Mouse (Mus musculus) forelimb bud, embryonic 11.5 days (tissue): ENCODE measurements around the gene Pth2.

Experiments used
- DNase-seq: peaks from one replicate; pipeline ENCODE4 v3.0.0-alpha.2; 2012; ENCODE audit warnings: low read depth, low spot score

The Pth2 gene

GRCm38 (mm10) chr7:45153586-45153985 lies 27.2 kb upstream of the Pth2 start:
- no peak for DNase-seq

GRCm38 (mm10) chr7:45154096-45154992 lies 26.5 kb upstream of the Pth2 start, which contains the start of the genes Pih1d1 and Aldh16a1:
TSS of gene Pih1d1 (plus strand) at chr7:45154303.
TSS of gene Aldh16a1 (minus strand) at chr7:45154584.
- peak; percentile 91 for DNase-seq

- no peak for DNase-seq
These were observed 25.7 kb upstream of the Pth2 start for GRCm38 (mm10) chr7:45154993-45155514.

DNA sequence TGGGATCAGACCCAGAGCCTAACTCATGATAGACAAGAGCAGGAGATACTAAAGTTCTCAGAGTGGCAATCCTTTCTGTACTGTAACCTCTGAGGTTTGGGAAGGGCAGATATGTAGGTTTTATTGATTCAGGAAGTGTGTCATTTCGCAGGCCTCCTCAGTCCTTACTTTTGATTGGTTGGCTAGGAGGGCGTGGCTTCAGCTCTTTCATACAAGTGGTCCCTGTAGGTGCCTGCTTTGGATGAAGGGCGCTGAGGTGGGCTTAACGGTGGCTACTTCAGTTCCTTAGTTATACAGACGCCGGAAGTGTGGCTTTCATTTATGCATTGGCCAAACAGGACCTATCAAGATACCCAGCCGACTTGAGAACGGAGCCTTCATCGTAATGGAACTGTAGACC lies 25.2 kb upstream of the Pth2 start:
- no peak for DNase-seq

- no peak for DNase-seq
These were observed 24.6 kb upstream of the Pth2 start for GRCm38 (mm10) chr7:45156206-45156605.

DNA sequence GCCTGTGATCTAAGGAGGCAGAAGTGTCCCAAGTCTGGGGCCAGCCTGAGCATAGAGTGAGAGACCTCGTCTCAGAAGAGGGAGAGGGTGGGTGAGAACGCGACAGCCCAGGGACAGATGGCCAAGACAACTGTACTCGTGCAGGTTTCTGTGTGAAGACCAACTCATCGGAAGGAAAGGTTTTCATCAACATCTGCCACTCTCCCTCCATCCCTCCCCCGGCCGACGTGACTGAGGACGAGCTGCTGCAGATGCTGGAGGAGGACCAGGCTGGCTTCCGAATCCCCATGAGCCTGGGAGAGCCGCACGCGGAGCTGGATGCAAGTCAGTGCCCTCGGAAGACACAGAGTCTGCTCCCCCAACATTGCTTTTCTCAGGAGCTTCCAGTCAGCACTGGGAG lies 23.3 kb upstream of the Pth2 start:
- no peak for DNase-seq

- no peak for DNase-seq
These were observed 21.8 kb upstream of the Pth2 start for GRCm38 (mm10) chr7:45158991-45159390.

GRCm38 (mm10) chr7:45160316-45160800 lies 20.4 kb upstream of the Pth2 start:
- no peak for DNase-seq

DNA sequence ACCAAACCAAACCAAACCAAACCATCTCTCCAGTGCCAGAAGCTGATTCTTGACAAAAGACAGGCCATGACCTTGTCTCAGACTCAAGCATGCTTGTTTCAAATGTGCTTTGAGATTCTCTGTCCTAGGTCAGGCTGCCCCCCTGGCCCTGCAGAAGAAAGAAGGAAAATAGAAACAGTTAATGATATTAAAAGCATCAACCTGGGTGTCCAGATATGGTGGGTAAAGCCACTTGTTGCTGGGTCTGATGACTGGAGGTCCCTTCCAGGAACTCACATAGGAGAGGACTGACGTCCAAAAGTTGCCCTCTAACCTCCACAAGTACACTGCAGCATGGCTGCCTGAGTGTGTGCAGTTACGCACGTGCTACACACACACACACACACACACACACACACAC lies 19.9 kb upstream of the Pth2 start:
- DNase-seq: no peak

- DNase-seq: peak; percentile 87
These were observed 19.0 kb upstream of the Pth2 start for GRCm38 (mm10) chr7:45161612-45162473.

DNA sequence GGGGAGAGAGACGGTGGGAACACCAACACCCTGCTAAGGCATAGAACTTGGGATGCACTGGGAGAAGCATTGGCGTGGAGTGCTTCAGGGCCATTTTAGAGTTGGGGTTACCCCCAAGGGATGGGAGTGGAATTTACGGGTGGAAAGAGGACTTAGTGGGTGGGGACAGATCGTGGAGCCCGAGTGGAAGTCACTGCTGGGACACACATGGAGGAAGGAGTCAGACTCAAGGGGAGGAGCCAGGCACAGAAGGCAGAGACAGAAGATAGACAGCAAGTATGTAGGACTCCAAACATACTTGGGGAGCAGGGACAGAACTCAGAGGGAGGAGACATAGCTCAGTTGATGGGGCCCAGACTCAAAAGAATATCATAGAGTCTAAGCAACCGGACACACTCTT lies 18.2 kb upstream of the Pth2 start:
- no peak for DNase-seq

- no peak for DNase-seq
These were observed 17.7 kb upstream of the Pth2 start for GRCm38 (mm10) chr7:45162996-45163615.

GRCm38 (mm10) chr7:45163735-45164490 lies 16.9 kb upstream of the Pth2 start, which contains the start of gene Slc17a7:
TSS of gene Slc17a7 (plus strand) at chr7:45163949.
- DNase-seq: no peak

DNA sequence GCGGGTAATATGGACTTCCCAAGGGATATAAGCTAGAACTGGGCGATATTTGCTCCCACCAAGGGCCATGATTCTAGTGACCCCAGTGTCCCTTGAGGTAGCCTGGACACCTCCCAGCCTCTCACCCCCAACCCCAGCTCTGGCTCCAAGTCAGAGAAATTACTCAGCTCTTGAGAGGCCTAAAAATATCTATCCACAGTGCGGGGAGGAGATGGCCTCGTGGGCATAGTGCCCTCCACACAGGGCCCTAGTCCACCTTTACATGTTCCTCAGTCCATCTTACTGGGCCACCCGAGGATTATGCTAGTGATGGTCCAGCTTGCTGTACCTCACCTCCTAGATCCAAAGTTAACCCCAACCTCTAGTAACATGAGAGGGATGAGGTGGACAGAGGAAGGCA lies 16.0 kb upstream of the Pth2 start:
- DNase-seq: no peak

GRCm38 (mm10) chr7:45165701-45166100 lies 15.1 kb upstream of the Pth2 start:
- no peak for DNase-seq

- DNase-seq: no peak
These were observed 13.8 kb upstream of the Pth2 start for GRCm38 (mm10) chr7:45166950-45167401.

- DNase-seq: no peak
These were observed 12.9 kb upstream of the Pth2 start for GRCm38 (mm10) chr7:45167761-45168445.

- no peak for DNase-seq
These were observed 12.1 kb upstream of the Pth2 start for GRCm38 (mm10) chr7:45168656-45169055.

DNA sequence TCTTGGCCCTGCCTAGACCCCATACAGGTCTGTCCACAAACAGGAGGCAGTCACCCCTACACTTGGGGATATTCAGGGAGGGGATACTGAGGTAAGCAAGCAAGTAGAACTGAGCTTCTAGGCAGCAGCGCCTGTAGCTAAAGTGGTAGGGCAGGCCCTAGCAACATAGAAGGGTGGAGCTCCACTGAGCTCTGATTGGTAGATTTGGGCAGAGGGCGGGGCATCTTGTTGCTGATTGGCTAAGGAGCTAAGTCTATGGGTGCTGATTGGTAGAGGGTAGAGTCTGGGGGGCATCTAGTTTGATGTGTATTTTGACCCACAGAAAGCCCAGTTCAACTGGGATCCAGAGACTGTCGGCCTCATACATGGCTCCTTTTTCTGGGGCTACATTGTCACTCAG lies 11.3 kb upstream of the Pth2 start:
- no peak for DNase-seq

GRCm38 (mm10) chr7:45172974-45173373 lies 7.8 kb upstream of the Pth2 start:
- DNase-seq: no peak
